Mouse (Mus musculus) kidney, adult 11 months (tissue): ENCODE measurements around the gene Parp14.
A peak's percentile ranks its signal among the peaks of the same experiment; 100 is the strongest.
"Not testable (repeated sequence)": the region's sequence is repeated elsewhere in the genome, so short reads cannot be mapped to it uniquely, and the experiment has no call there.

Experiments
- DNase-seq: peaks from one replicate; pipeline ENCODE4 v3.0.0; 2022

Gene Parp14

GRCm38 (mm10) chr16:35871048-35871851 is at the start of gene Parp14:
TSS of gene Parp14 (minus strand) at chr16:35871544.
- peak; percentile 23 for DNase-seq

GRCm38 (mm10) chr16:35918721-35919543 is 47.6 kb upstream of the Parp14 start:
- DNase-seq: no peak

- DNase-seq: peak; percentile 23
Measured at GRCm38 (mm10) chr16:35914301-35914700, 43.0 kb upstream of the Parp14 start.

DNA sequence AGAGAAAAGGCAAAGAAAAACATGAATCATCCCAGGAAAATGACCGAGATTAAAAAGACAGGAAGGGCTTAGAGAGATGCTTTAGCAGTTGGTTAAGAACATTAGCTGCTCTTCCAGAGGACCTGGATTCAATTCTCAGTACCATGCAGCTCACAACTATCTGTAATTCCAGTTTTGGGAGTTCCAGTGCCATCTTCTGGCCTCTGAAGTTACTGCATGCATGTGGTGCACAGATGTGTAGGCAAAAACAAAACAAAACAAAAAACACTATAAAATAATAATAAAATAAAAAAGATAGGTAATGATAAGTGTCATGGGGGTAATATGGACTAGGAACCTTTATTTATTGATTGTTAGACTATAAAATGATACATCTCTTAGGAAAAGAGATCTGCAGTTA is 42.2 kb upstream of the Parp14 start:
- DNase-seq: no peak

DNA sequence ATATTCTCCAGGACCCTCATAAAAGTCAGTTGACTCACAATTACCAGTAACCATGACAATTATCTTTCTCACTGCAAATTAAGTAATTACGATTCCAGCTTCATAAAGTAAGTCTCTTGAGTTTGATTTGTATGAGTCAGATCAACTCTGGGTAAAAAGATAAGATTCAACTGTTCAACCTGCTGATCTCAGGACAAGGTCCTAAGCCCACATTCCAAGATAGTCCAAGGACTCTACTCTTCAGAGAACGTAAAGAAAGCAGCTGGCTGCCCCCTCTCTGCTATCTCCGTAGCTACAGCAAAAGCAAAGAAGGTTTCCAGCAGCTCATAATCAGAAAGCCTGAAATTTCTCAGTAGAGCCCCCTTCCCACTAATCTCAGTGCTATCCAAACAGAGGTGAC is 40.1 kb upstream of the Parp14 start:
- DNase-seq: no peak

- peak; percentile 15 for DNase-seq
Measured at GRCm38 (mm10) chr16:35907432-35908201, 36.3 kb upstream of the Parp14 start.

- peak; percentile 48 for DNase-seq
Measured at GRCm38 (mm10) chr16:35906887-35907286, 35.5 kb upstream of the Parp14 start.

GRCm38 (mm10) chr16:35905819-35906485 is 34.6 kb upstream of the Parp14 start:
- DNase-seq: no peak

GRCm38 (mm10) chr16:35905355-35905754 is 34.0 kb upstream of the Parp14 start:
- DNase-seq: no peak

GRCm38 (mm10) chr16:35904121-35904736 is 32.9 kb upstream of the Parp14 start:
- DNase-seq: no peak

GRCm38 (mm10) chr16:35903014-35903640 is 31.8 kb upstream of the Parp14 start:
- no peak for DNase-seq

- no peak for DNase-seq
Measured at GRCm38 (mm10) chr16:35900541-35900940, 29.2 kb upstream of the Parp14 start.

DNA sequence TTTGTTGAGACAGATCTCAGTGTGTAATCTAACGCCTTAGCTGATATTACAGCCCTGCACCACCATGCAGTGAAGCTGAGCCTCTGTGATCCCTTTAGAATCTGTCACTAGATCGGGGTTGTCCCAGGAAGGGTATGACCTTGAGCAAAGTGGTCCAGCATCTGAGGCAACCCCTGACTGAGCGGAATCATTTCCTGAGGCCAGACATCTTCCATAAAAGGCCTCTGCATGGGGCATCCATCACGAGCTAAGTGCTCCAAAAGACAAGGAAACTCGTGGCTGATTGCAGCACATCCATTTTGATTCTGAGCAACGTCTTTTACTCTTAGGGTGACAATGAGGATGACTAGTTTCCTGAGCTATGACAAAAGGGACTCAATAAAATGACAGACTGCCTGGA is 23.7 kb upstream of the Parp14 start:
- no peak for DNase-seq

DNA sequence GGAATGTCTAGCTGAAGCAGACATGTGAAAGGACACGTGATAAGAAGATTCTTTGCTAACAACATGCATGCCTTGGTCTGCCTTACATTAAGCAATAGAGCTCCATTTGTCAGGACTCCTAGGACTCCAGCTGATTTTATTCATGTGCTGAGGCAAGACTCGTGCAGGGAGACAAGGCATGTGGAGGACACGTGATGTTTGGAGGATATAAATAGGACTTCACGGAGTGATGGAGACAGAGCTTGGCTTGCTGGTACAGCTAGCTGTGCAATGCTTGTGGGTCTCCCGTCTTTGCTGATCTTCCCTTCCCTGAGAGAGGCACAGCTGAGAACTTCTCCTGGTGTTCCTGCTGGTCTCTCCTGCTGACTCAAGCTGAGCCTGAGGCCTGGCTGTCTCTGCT is 20.3 kb upstream of the Parp14 start:
- not testable (repeated sequence) for DNase-seq

DNA sequence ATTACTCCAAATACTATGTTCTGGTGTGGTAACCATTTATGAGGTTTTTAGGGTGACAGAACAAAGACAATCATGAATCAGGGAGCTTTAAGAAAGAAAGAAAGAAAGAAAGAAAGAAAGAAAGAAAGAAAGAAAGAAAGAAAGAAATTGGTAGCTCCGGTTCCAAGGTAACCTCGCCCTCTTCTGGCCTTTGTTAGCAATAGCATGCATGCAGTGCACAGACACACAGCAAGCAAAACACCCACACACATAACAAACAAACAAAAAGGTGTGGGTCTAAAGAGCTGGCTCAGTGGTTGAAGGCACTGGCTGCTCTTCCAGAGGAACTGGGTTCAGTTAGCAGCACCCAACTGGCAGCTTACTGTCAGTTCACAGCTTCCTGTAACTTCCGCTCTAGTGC is 19.3 kb upstream of the Parp14 start:
- no peak for DNase-seq

GRCm38 (mm10) chr16:35888910-35889309 is 17.6 kb upstream of the Parp14 start:
- no peak for DNase-seq

DNA sequence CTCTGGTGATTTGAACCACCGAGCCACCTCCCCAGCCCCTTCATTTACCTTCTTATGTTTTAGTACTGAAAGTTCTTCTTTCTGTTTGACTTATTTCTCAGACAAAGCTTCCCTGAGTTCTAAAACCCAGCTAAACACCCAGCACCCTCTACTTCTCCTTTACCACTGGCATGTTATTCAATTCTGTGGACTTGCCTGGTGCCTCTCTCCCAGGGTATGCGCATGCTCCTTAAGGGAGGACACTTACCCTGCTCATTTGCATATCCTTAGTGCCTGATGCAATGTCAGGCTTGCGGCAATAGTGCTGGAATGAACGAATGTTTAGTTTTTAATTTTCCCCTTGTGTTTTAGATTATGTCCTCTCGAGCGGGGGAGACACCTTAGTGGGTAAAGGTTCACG is 16.8 kb upstream of the Parp14 start:
- DNase-seq: no peak

- peak; percentile 44 for DNase-seq
Measured at GRCm38 (mm10) chr16:35874416-35874815, 3.1 kb upstream of the Parp14 start.

DNA sequence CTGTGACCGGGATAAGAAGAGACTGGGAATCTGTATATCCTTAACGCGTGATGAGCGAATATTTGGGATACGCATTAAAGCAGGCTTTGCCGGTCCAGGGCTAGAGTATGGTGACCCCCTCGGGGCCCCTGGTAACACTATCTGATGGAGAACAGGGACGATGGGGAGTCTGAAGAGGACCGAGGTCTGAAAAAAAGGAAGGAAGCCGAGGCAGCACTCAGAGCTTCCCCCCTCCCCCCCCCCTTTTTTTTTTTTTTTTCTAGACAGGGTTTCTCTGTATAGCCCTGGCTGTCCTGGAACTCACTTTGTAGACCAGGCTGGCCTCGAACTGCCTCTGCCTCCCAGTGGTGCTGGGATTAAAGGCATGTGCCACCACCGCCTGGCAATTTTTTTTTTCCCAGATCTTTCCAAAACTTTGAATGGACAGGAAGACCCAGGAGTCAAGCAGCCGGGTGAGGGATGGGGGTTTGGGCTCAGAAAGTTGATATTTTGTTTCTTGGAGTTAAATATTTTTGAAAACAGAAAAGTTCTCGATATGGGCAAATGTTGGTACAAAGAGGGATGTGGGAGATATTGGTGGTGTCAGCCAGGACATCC is 1.2 kb upstream of the Parp14 start:
- no peak for DNase-seq

GRCm38 (mm10) chr16:35871898-35872297 is 554 bp upstream of the Parp14 start:
- no peak for DNase-seq

DNA sequence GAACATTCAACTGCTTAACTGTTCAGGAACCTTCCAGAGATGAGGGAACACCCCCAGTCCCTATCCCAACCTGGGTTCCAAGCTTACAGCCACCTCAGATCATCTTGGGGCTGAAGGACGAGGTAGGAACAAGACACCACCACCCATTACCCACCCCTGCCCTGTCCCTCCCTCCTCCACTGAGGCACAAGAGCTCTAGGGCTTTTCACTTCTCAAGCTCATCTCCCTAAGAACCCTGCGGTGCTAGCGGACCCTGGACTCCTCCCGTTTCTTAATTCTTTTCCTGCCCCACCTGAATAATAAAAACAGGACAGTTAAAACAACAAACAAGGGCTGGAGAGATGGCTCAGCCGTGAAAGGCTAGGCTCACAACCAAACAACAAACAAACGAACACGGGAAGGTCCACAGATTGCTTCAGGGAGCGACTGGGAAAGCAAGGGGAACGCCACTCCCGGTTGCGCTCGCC is 730 bp downstream of the Parp14 start:
- DNase-seq: no peak
